Mouse (Mus musculus) heart, adult 9 months (tissue): ENCODE measurements around the gene Lgals7.
"Not testable (repeated sequence)": the region's sequence is repeated elsewhere in the genome, so short reads cannot be mapped to it uniquely, and the experiment has no call there.

Experiments
- DNase-seq, 2 experiments: peaks; one replicate each; pipeline ENCODE4 v3.0.0; 2022; ENCODE audit warnings: low spot score in 2 of 2

Gene Lgals7

DNA sequence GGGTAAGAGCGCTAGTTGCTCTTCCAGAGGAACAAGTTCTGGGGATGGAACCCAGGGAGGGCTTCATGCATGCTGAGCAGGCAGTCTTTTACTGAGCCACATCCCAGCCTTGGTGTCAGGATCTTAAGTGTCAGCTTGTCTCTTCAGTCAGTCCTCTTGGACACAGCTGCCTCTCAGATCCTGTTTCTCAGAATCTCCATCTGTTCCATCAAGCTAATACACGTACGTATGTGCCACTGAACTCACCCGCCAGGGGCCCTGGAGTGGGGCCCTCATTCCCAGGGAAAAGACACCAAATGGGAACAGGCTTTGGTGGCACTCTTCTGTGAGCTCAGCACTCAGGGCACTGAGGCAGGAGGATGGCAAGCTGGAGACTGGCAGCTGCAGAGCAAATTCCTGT, 14.2 kb downstream of the Lgals7 start:
- DNase-seq = no peak

DNA sequence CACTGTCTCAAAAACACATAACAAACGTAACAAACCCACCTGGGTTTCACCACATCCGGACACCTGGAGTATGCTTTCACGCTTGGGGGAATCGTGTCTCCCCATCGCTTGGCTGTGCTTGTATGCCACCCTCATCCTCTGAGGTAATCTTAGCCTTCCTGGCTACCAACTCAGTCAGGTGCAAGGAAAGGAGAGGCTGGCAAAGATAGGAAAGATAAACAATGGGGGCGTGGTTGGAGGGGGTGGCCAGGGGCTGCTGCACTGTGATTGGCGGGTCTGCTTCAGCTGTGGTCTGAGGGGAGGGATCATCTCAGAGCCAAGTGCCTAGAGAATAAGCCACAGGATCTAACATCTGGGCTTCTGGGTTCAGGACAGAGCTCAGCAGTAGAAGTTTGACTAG, 16.0 kb downstream of the Lgals7 start:
- DNase-seq = no peak

DNA sequence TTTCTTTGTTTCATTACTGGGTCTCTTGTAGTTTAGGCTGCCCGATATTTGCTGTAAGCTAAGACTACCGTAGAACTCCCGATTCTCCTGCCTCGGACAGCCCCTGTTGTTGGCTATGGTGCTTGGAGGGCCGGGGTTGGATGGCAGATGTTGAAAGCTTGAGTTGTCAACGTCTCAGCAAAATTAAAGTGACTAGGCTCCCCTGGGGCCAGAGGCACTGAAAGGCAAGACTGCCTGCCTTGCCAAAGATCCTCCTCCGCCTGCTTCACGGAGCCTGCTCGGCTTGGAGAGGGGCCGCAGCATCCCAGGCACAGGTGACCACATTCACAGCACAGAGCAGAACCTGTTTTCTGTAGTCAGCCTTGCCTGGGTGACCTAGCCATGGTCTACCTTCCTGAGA, 16.9 kb downstream of the Lgals7 start:
- DNase-seq = no peak

DNA sequence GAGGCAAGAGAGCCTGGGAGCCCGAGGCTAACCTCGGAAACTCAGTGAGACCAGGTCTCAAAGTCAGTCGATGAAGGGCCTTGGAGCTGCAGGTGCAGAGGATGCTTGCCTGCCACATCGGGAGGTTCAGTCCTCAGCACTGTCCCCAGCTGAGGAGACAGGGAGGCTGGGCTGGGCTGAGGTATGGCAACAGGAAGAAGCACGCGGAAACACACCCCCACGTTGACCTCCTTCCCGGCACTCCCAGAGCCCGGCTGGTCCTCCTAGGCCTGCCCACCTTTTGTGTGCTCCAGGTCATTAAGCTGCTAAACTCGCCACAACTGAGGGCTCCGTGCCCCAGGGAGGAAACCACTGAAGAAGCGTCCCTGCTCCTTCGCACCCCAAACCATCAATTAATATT, 17.5 kb downstream of the Lgals7 start, which contains the start of gene Capn12:
Gene Capn12 (plus strand): TSS at position 224 of the 400 bp plus-strand sequence.
- no peak for DNase-seq

DNA sequence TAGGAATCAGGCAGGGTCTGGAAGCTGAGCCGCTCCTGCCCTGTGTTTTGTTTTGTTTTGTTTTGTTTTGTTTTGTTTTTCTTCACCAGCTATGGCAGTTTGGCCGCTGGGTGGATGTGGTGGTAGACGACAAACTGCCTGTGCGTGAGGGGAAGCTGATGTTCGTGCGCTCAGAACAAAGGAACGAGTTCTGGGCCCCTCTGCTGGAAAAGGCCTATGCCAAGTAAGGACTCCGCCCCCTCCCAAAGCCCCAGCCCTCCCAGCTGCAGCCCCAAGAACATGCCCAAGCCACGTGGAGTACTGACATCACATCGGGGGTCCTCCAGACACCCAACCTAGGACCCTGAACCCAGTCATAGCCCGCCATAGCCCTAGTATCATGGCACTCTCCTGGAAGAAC, 19.4 kb downstream of the Lgals7 start:
- no peak for DNase-seq

DNA sequence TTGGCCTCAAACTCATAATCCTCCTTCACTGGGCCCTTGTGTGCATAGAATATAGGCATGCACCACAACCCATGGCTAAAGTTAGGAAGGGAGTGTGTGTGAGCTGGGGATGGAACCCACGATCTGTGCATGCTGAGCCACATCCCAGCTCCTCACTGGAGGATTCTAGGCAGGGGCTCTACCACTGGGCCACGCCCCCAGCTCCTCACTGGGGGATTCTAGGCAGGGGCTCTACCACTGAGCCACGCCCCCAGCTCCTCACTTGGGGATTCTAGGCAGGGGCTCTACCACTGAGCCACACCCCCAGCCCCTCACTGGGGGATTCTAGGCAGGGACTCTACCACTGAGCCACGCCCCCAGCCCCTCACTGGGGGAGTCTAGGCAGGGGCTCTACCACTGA, 20.1 kb downstream of the Lgals7 start:
- DNase-seq = not testable (repeated sequence)

DNA sequence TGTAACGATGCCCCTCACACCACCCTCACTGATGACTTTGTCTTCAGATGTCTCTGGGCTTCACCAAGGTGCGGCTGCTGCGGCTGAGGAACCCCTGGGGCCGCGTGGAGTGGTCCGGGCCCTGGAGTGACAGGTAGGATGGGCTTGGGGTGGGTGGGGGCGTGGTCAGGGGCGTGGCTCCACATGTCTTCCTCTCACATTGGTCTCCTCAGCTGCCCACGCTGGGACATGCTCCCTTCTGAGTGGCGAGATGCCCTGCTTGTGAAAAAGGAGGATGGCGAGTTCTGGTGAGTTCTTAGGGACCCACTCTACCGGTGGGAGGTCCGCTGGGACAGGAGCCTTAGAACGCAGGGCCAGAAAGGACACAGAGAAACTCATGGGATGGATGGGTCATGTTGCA, 22.8 kb downstream of the Lgals7 start:
- no peak for DNase-seq

DNA sequence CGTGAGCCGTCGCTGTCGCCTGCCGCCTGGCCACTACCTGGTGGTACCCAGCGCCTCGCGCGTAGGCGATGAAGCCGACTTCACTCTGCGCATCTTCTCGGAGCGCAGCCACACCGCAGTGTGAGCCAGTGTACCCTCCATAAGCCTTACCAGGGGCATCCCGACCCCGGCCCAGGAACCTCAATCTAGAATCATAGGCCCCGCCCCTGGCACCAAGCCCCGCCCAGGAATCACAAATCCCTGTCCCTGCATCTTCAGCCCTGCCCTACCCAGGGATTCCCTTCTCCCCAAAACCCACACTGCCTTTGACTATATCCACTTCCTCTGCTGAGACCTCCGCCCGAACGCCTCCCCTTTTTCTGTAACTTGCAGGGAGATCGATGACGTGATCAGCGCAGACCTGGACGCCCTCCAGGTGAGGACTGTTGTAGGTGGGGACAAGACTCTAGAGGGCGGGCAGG, 25.1 kb downstream of the Lgals7 start:
- no peak for DNase-seq

DNA sequence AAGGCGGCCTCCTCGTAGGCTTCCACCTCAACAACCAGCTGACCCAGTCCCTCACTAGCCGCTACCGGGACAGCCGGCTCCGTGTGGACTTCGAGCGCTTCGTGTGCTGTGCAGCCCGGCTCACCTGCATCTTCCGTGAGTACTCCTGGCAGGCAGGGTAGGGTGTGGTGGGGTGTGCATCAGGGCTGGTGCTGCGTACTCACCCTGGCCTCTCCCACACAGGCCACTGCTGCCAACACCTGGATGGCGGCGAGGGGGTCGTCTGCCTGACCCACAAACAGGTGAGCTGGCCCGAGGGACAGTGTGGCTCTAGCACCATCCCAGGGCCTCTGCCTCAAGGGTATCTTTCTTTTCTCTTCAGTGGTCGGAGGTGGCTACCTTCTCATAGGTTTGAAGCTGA, 28.9 kb downstream of the Lgals7 start:
- DNase-seq = no peak

DNA sequence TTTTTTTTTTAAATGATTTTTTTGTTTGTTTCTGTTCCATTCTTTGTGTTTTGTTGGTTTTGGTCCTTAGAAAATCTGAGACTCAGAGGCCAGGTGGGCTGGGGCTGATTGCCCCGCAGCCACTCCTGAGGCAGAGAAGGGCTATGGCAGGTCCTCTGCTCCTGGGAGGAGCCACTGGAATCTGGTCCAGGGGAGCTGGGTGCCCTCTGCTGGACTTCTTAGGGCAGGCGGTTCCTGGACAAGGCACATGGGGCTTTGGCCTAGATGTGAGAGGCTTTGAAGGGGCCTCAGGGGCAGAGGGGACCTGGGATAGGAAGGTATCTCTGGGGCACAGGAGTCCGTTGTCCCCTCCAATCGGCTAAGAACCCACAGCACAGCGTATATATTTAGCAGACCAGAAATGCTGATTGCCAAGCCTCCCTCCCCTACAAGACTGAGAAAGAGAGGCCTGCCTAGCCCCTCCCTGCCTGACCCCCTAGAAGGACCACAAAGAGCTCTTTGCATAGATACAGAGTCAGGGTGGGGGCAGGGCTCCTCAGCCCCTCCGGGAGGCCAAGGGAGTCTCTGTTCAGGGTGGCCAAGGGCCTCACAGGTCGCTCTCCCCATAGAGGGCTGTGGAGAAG, 30.1 kb downstream of the Lgals7 start:
- DNase-seq = no peak

DNA sequence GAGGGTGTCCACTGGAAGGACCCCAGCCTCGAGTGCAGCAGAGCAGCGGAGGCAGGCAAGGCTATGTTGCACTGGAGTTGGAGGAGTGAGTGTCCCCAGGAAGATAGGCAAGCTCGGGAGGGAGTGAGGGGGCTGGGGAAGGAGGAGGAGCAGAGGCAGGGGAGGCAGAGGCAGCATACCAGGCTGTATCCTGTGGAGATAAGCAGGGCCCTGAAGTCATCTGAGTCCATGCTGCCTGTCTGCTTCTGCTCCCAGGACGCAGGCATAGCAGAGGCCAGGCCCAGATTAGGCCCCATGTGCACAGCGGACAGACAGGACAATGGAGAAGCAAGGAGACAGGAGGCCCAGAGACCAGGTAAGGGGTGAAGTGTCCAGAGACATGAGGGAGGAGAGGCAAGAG, 31.3 kb downstream of the Lgals7 start:
- no peak for DNase-seq

DNA sequence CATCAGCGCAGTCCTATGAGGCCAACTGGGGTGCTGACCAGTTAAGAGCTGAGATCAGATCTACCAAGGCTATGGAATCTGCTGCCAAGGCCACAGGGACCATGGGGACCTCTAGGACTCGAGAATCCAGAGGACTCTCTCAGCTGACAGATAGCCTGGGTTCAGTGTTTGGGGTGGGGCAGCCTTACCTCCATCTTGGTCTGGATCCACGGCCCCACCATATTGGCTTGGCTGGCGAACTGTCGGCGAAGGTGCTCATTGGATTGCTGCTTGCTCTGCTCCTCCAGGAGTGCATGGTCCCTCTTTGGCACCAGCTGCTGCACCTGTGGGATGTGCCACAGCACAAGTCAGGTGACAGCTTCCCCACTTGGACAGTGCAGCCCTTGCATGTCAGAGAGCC, 34.0 kb downstream of the Lgals7 start:
- DNase-seq = no peak

DNA sequence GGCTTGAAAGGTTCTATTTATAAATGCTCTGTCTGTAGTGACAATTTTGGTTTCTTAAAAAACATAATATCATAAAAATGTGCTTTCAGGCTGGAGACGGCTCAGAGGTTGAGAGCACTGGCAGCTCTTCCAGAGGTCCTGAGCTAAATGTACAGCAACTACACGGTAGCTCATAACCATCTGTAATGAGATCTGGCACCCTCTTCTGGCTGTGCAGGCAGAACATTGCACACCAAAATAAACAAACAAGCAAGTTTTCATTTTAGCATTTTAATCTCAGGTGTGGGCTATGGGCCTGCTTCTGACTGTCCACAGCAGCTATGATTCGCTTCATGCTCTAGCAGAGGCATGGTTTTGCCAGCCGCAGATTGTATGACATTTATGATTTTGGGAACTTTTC, 36.3 kb downstream of the Lgals7 start:
- no peak for DNase-seq

DNA sequence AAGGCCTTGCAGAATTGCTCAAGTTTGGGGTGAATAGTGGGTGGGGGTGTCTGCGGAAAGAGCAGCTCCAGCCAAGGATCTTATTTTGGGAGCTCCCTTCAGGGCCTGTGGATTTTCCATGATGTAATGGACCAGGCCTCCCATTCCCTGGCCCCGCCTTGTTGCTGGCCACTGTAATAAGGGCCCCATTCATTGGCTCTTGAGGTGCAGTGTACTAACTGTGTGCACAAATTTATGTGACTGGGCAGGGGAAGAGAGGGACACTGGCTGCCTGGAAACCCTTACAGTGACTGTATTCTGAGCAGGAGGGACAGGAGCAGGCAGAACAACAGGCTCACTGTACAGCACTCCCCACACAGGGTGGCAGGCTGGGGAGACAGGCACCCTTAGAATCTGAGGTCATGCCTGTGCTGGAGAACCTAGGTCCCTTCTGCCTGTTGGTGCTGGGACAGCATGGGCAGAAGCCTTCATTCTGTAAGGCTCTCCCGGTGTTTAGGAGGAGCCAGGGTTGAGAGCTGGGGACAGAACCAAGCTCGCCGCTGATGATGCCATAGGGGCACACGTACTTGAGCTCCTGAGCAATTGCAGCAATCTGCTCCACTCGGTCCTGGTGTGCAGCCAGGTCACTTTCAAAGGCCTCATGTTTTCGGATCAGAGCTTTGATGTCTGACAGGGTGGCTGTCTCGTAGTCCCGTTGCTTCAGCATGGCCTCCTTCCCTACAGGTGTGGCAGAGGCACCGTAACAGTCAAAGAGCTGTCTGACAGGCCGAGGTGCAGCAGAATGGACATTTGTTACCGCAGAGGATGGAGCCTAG, 37.9 kb downstream of the Lgals7 start:
- peak; percentile 82 to 83 for DNase-seq

DNA sequence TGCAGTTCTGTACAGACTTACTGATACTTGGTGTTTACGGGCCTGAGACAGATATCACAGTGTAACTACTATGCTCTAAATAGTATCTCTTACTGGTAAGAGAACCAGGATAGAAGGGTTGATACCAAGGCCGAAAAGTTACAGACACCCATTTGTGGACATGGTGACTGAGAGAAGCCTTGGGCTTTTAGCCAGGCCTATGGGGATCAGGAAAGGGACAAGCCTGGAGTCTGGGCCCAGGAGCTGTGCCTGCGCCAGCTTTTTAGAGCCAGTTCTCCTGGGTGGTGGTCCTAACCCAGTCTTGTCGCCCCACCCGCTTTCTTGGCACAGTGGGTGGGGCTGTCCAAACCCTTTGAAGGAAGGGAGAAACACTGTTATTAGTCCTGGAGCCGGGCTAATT, 38.5 kb downstream of the Lgals7 start:
- no peak for DNase-seq

DNA sequence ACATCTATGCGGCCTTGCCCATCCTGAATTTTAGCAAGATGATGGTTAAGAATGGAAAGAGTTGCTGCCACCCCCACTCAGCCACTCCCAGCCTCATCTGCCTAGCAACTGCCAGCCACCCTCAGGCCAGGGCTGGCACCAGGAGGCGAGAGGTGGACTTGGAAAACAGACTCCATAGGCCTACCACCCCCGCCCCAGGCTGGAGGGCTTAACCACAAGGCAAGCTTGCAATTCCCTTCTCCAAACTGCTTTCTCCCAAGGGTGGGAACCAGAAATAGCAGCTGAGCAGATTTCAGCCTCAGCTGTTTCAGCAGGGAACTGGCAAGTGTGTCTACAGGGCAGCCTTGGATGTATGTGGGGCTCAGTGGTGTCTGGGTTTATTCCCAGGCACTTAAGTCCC, 39.2 kb downstream of the Lgals7 start:
- no peak for DNase-seq

DNA sequence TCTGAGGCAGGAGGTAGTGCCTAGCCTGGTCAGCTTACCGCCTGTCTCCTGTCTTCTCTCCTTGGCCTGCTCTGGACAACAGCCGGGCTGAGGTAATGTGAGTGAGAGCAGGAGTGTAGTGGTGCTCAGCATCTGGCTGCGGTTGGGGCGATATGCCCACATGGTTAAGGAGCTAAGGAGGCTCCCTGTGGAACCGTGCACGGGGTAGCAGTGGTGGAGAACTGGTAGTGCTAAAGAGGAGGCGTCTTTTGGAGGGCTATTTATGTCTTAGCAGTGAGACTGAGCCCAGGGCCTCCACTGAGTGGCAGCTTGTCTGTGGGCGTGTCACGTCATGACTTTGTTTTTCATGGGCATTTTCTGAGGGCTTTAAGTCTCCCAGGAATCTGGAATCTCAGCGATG, 40.1 kb downstream of the Lgals7 start:
- no peak for DNase-seq

DNA sequence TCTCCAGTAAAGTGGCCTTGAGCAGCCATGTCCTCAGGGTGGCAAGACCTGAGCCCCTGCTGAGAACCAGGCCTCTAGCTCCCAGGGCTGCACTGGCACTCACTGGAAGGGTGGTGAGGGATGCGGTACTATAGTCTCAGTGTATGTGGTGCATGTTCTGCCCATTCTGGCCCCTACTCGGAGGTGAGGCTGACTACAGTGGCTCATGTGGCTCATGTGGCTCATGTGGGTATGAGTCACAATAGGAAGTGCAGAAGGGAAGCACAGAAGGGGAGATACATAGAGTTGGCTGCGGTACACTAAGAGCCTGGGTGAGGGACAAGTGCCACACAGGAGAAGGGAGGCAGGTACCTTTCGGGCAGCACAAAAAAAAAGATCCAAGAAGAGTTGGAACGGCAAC, 43.5 kb downstream of the Lgals7 start:
- no peak for DNase-seq

DNA sequence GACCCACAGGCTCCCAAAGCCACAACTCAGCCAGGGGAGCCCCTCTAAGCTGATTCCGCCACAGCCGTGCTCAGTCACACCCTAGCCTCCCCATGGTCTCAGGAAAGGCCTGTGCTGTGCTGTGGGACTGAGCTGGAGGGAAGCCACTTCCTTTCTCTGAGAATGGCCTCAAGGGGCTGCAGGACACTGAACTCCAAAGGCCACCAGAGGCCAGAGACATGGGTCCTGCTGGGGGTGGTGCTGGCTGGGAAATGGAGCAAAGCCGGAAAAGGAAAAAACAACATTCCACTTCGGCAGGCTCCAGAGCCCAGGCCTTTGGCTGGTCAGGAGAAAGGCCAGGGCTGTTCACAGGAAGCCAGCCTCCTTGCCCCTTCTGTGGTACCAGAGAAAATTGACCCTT, 48.0 kb downstream of the Lgals7 start:
- DNase-seq = peak; percentile 87 to 95

DNA sequence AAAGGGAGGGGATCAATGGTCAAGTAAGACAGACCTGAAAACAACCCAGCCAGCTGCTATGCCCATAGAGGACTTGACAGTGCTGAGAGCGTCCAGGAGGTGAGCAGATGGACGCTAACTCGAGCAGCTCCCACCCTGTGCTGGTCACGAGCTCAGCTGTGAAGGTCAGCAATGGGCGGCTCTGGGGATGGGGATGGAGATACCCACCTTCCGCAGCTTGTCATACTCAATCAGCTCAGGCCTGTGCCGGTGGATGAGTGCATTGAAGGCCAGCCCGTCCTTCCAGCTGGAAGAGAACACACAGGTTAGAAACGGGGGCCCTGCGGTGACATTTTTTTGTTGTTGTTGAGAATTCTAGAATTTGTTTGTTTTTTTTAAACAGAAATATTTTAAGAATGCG, 49.5 kb downstream of the Lgals7 start:
- DNase-seq = no peak
